Mouse (Mus musculus): ENCODE data around the gene Retn.

Retn gene

GRCm38 (mm10) chr8:3660889-3661288 lies 5.3 kb downstream of the Retn start:
- DNase-seq (ENCODE audit: low spot score in 2 of 2) = no peak

- no peak for DNase-seq (ENCODE audit: low spot score in 2 of 2)
Observed at GRCm38 (mm10) chr8:3664405-3664804, 8.8 kb downstream of the Retn start.

GRCm38 (mm10) chr8:3665507-3665906 lies 9.9 kb downstream of the Retn start, which contains the start of gene Mcemp1:
Gene Mcemp1 (plus strand): TSS chr8:3665754.
- DNase-seq (ENCODE audit: low spot score in 2 of 2) = no peak

GRCm38 (mm10) chr8:3670388-3670787 lies 14.8 kb downstream of the Retn start:
- DNase-seq (ENCODE audit: low spot score in 2 of 2) = no peak

GRCm38 (mm10) chr8:3671980-3672491 lies 16.5 kb downstream of the Retn start, which contains the start of gene Fcor:
Gene Fcor (minus strand): TSS chr8:3672362.
- DNase-seq (ENCODE audit: low spot score in 2 of 2) = peak; percentile 68 to 84

GRCm38 (mm10) chr8:3674671-3675070 lies 19.1 kb downstream of the Retn start:
- DNase-seq (ENCODE audit: low spot score in 2 of 2) = no peak

GRCm38 (mm10) chr8:3676131-3676992 lies 20.8 kb downstream of the Retn start, which contains the start of gene Trappc5:
Gene Trappc5 (plus strand): TSS chr8:3676299.
- DNase-seq (ENCODE audit: low spot score in 2 of 2) = peak; percentile 87 to 91

- no peak for DNase-seq (ENCODE audit: low spot score in 2 of 2)
Observed at GRCm38 (mm10) chr8:3676993-3677579, 21.5 kb downstream of the Retn start.

GRCm38 (mm10) chr8:3678831-3679230 lies 23.3 kb downstream of the Retn start:
- no peak for DNase-seq (ENCODE audit: low spot score in 2 of 2)

- no peak for DNase-seq (ENCODE audit: low spot score in 2 of 2)
Observed at GRCm38 (mm10) chr8:3679236-3679635, 23.7 kb downstream of the Retn start.

- no peak for DNase-seq (ENCODE audit: low spot score in 2 of 2)
Observed at GRCm38 (mm10) chr8:3679656-3680055, 24.1 kb downstream of the Retn start.

- no peak for DNase-seq (ENCODE audit: low spot score in 2 of 2)
Observed at GRCm38 (mm10) chr8:3682435-3682834, 26.9 kb downstream of the Retn start.

GRCm38 (mm10) chr8:3683408-3684176 lies 28.0 kb downstream of the Retn start:
- DNase-seq (ENCODE audit: low spot score in 2 of 2) = no peak

GRCm38 (mm10) chr8:3684530-3684929 lies 29.0 kb downstream of the Retn start:
- DNase-seq (ENCODE audit: low spot score in 2 of 2) = no peak

- no peak for DNase-seq (ENCODE audit: low spot score in 2 of 2)
Observed at GRCm38 (mm10) chr8:3685422-3685821, 29.9 kb downstream of the Retn start.

- DNase-seq (ENCODE audit: low spot score in 2 of 2) = no peak
Observed at GRCm38 (mm10) chr8:3687537-3687936, 32.0 kb downstream of the Retn start.

- no peak for DNase-seq (ENCODE audit: low spot score in 2 of 2)
Observed at GRCm38 (mm10) chr8:3690774-3691173, 35.2 kb downstream of the Retn start.

- no peak for DNase-seq (ENCODE audit: low spot score in 2 of 2)
Observed at GRCm38 (mm10) chr8:3694121-3694520, 38.6 kb downstream of the Retn start, which contains the start of gene Fcer2a. Gene Fcer2a (minus strand): TSS chr8:3694175.

GRCm38 (mm10) chr8:3701491-3701890 lies 45.9 kb downstream of the Retn start:
- no peak for DNase-seq (ENCODE audit: low spot score in 2 of 2)

GRCm38 (mm10) chr8:3705711-3706110 lies 50.1 kb downstream of the Retn start:
- DNase-seq (ENCODE audit: low spot score in 2 of 2) = no peak

- no peak for DNase-seq (ENCODE audit: low spot score in 2 of 2)
Observed at GRCm38 (mm10) chr8:3707611-3708010, 52.0 kb downstream of the Retn start.

Data from spleen, postnatal 14 days (tissue).